Mouse (Mus musculus) adrenal gland, adult 8-10 months (tissue): ENCODE measurements around the gene Rasal1. TPM values are rescaled to one million over a fixed set of nuclear protein-coding genes. Genes with fewer than 3 reads are reported as not detected.

Experiments
- DNase-seq: peaks from one replicate; pipeline ENCODE4 v3.0.0; 2022
- total RNA-seq, 4 experiments: library from RNA; stranded (reverse); gene quantifications; 2 replicates each; pipeline ENCODE4 v1.2.4; 2022

The Rasal1 gene
- total RNA-seq, 4 experiments from 2014 or later: 7.0 to 15.2 (median 12.2) TPM

GRCm38 (mm10) chr5:120656281-120656751, 7.7 kb downstream of the Rasal1 start:
- DNase-seq: no peak

- no peak for DNase-seq
Observed at GRCm38 (mm10) chr5:120660816-120661215, 12.2 kb downstream of the Rasal1 start.

- DNase-seq: no peak
Observed at GRCm38 (mm10) chr5:120664888-120665287, 16.3 kb downstream of the Rasal1 start.

GRCm38 (mm10) chr5:120668761-120669160, 20.1 kb downstream of the Rasal1 start:
- no peak for DNase-seq

GRCm38 (mm10) chr5:120670132-120670531, 21.5 kb downstream of the Rasal1 start:
- no peak for DNase-seq

- DNase-seq: no peak
Observed at GRCm38 (mm10) chr5:120671865-120672264, 23.3 kb downstream of the Rasal1 start.

- DNase-seq: peak; percentile 47
Observed at GRCm38 (mm10) chr5:120673626-120674025, 25.0 kb downstream of the Rasal1 start.

GRCm38 (mm10) chr5:120674229-120675145, 25.9 kb downstream of the Rasal1 start:
- no peak for DNase-seq

- peak; percentile 50 for DNase-seq
Observed at GRCm38 (mm10) chr5:120677516-120677915, 28.9 kb downstream of the Rasal1 start.

- peak; percentile 81 for DNase-seq
Observed at GRCm38 (mm10) chr5:120679676-120680555, 31.3 kb downstream of the Rasal1 start.

GRCm38 (mm10) chr5:120680918-120681317, 32.3 kb downstream of the Rasal1 start:
- no peak for DNase-seq

GRCm38 (mm10) chr5:120682982-120683771, 34.6 kb downstream of the Rasal1 start:
- DNase-seq: no peak

GRCm38 (mm10) chr5:120685678-120686077, 37.1 kb downstream of the Rasal1 start:
- DNase-seq: no peak

GRCm38 (mm10) chr5:120686749-120687483, 38.3 kb downstream of the Rasal1 start:
- DNase-seq: no peak

- DNase-seq: no peak
Observed at GRCm38 (mm10) chr5:120687484-120687851, 38.9 kb downstream of the Rasal1 start.

GRCm38 (mm10) chr5:120687897-120688296, 39.3 kb downstream of the Rasal1 start:
- no peak for DNase-seq

GRCm38 (mm10) chr5:120688434-120688833, 39.8 kb downstream of the Rasal1 start:
- no peak for DNase-seq

- DNase-seq: no peak
Observed at GRCm38 (mm10) chr5:120690417-120690816, 41.8 kb downstream of the Rasal1 start.

- no peak for DNase-seq
Observed at GRCm38 (mm10) chr5:120692034-120692433, 43.4 kb downstream of the Rasal1 start.

- DNase-seq: no peak
Observed at GRCm38 (mm10) chr5:120693931-120694694, 45.5 kb downstream of the Rasal1 start.

GRCm38 (mm10) chr5:120694695-120695074, 46.1 kb downstream of the Rasal1 start:
- DNase-seq: no peak
